Mouse (Mus musculus) embryonic facial prominence, embryonic 11.5 days (tissue): ENCODE measurements at regions not wholly inside any gene's neighbourhood (a gene's known extent, or its start where the extent isn't known, plus 50 kb on each side); places are given as distances from the start of the nearest gene placed in this dataset.

Source experiments
- ATAC-seq: fragments of 200-750 bp; cut with Nextera tagmentation; replicated peaks from 2 replicates; pipeline ENCODE4 v1.8.0; 2017; ENCODE audit warnings: low read depth; ENCODE audit not compliant: insufficient number of reproducible peaks, low FRiP score, low TSS enrichment
- DNase-seq: peaks from one replicate; pipeline ENCODE4 v3.0.0-alpha.2; 2015; ENCODE audit warnings: low spot score
- H3K27ac ChIP-seq: fragments of 300-500 bp; sonication (generic); replicated peaks from 2 replicates; pipeline ENCODE4 v1.5.1; 2014; ENCODE audit warnings: mild to moderate bottlenecking, low read depth, low read length, control low read depth
- H3K27me3 ChIP-seq: fragments of 300-500 bp; sonication (generic); 2 replicates; pipeline ENCODE4 v1.6.1; 2014; ENCODE audit warnings: mild to moderate bottlenecking, low read length, moderate library complexity, mixed read lengths; ENCODE audit not compliant: control insufficient read depth, insufficient read depth
- H3K36me3 ChIP-seq: fragments of 300-500 bp; sonication (generic); replicated peaks from 2 replicates; pipeline ENCODE4 v1.6.1; 2014; ENCODE audit warnings: low read depth, mild to moderate bottlenecking, low read length, moderate library complexity, mixed read lengths; ENCODE audit not compliant: control insufficient read depth, insufficient read depth
- H3K4me1 ChIP-seq: fragments of 300-500 bp; sonication (generic); 2 replicates; pipeline ENCODE4 v1.6.1; 2014; ENCODE audit warnings: low read length, mixed read lengths; ENCODE audit not compliant: control insufficient read depth, insufficient read depth
- H3K4me2 ChIP-seq: fragments of 300-500 bp; sonication (generic); 2 replicates; pipeline ENCODE4 v1.6.1; 2014; ENCODE audit warnings: low read depth, mild to moderate bottlenecking, control low read depth, low read length, moderate library complexity
- H3K4me3 ChIP-seq: fragments of 300-500 bp; sonication (generic); 2 replicates; pipeline ENCODE4 v1.5.1; 2014; ENCODE audit warnings: low read depth, low read length, control low read depth
- H3K9ac ChIP-seq: fragments of 300-500 bp; sonication (generic); replicated peaks from 2 replicates; pipeline ENCODE4 v1.6.1; 2014; ENCODE audit warnings: mild to moderate bottlenecking, control low read depth, low read length
- H3K9me3 ChIP-seq: fragments of 300-500 bp; sonication (generic); replicated peaks from 2 replicates; pipeline ENCODE4 v1.6.1; 2016; ENCODE audit warnings: mild to moderate bottlenecking, low read length, inconsistent platforms, mixed read lengths; ENCODE audit not compliant: control insufficient read depth
- WGBS: fragments of 180-500 bp; shearing (Covaris S2); extraction: QIAGEN DNeasy Blood & Tissue Kit; methylation state at CpG from one replicate; pipeline ENCODE4 v1.1.7; 2014; 5-methylcytosine and 5-hydroxymethylcytosine counted together

DNA sequence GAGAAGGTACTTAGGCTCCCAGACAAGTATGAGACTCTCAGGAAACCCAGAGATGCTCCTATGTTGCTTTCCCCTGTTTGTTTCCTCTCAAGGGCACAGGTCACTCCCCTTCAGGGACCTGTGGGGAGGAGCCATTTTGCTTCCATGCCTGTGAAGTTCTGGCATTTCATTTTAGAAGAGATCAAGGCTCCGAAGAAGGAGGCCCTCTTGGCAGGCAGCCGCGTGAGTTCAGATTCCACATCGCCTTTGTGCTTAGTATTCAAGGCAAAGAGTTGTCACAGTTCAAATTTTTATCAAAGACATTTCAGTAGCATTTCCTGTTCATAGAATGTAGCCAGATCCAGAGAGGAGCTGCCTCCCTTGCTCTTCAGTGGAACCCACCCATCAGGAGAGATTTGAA lies 189.8 kb upstream of the Pik3r1 start:
- H3K4me1 ChIP-seq, result no peaks in the 10 kb centered on the region
- ATAC-seq (no peak), DNase-seq (no peak)
- H3K9ac ChIP-seq, result no peak overlapping the region
- WGBS, result 84% methylated on average over 4 of the region's 4 CpGs
- H3K27me3 ChIP-seq, result no peaks in the 10 kb centered on the region
- no peaks in the 10 kb centered on the region for H3K36me3 ChIP-seq
- no peak overlapping the region for H3K4me3 ChIP-seq
- H3K4me2 ChIP-seq, result no peak overlapping the region
- H3K9me3 ChIP-seq, result no peaks in the 10 kb centered on the region
- H3K27ac ChIP-seq, result no peak overlapping the region

DNA sequence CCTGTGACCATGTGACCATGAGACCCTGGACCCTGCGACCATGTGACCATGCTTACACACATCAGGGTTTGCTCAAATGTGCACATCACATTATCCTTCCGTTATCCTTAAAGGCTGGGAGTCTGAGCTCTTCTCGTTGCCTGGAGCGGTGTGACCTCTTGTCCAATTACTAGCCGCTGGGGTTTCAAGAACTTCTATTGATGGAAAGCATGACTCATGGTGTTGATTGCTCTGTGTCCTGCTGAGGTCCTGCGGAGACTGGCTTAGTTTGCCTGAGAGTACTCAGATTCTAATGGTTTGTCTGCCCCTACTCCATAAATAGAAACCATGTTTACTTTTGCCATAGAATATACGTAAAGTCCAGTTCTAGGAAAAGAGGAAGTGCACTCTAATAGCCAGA lies 197.5 kb upstream of the Pik3r1 start:
- H3K36me3 ChIP-seq, result no peaks in the 10 kb centered on the region
- DNase-seq, result no peak
- H3K27ac ChIP-seq, result no peak overlapping the region
- ATAC-seq, result no peak
- whole genome bisulfite sequencing, result 66% methylated on average over 7 of the region's 7 CpGs
- no peaks in the 10 kb centered on the region for H3K9me3 ChIP-seq
- H3K4me2 ChIP-seq, result no peak overlapping the region
- H3K27me3 ChIP-seq, result no peaks in the 10 kb centered on the region
- H3K4me3 ChIP-seq, result no peak overlapping the region
- H3K9ac ChIP-seq, result no peak overlapping the region
- no peaks in the 10 kb centered on the region for H3K4me1 ChIP-seq

DNA sequence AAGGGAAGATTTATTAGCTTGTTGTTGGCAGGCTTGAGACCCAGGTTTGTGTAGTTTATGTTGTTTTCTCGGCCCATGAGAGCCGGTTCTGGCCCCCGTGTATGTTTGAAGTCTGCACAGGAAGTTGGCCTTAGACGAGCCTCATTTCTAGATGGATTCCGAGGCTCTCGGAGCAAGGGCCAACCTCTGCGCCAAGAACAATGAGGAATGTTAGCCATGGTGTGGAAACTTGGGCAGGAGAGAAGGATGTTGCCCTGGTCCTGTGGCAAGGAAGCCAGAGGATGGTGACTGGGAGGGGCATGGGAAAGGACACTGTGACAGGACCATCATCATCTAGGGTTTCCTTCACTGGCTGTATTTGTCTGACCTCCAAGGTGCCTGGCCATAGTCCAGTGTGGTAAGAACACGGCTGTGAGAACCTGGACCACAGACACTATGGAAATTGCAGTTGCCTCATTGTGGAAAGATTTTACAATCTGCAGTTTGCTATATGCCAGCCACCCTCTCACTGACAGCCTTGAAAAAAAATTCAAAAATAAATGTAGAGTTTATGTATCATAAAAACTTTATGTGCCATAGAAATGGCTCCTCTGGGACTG lies 198.9 kb upstream of the Pik3r1 start:
- ATAC-seq, result no peak
- Histone ChIP-seq H3K4me1 (no peaks in the 10 kb centered on the region), H3K4me3 (no peak overlapping the region), H3K4me2 (no peak overlapping the region), H3K9me3 (no peaks in the 10 kb centered on the region), H3K27me3 (no peaks in the 10 kb centered on the region), H3K9ac (no peak overlapping the region), H3K27ac (no peak overlapping the region), H3K36me3 (no peaks in the 10 kb centered on the region)
- WGBS, result 85% methylated on average over 8 of the region's 8 CpGs
- DNase-seq, result no peak

DNA sequence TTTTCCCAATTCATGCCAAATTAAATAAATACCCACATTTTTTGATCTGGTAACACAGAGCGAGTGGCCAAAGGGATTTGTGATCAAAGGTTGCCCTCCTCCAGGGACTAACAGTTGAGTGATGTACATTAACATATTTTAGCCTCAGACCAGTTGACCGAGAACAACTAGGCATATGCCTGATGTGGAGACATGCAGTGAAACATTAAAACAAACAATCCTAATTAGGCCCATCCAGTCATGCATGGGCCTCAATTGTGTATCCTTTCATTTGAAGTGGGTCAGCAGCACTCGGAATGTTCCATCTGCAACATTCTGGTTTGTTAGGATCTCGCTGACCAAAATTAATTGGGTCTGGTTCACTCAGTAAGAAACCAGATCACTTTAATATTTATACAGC lies 199.4 kb upstream of the Pik3r1 start:
- no peaks in the 10 kb centered on the region for H3K36me3 ChIP-seq
- WGBS, result 65% methylated on average over 4 of the region's 4 CpGs
- no peak overlapping the region for H3K4me2 ChIP-seq
- H3K27me3 ChIP-seq, result no peaks in the 10 kb centered on the region
- H3K9ac ChIP-seq, result no peak overlapping the region
- ATAC-seq (no peak), DNase-seq (peak; percentile 7)
- no peak overlapping the region for H3K27ac ChIP-seq
- no peak overlapping the region for H3K4me3 ChIP-seq
- no peaks in the 10 kb centered on the region for H3K9me3 ChIP-seq
- H3K4me1 ChIP-seq, result no peaks in the 10 kb centered on the region

DNA sequence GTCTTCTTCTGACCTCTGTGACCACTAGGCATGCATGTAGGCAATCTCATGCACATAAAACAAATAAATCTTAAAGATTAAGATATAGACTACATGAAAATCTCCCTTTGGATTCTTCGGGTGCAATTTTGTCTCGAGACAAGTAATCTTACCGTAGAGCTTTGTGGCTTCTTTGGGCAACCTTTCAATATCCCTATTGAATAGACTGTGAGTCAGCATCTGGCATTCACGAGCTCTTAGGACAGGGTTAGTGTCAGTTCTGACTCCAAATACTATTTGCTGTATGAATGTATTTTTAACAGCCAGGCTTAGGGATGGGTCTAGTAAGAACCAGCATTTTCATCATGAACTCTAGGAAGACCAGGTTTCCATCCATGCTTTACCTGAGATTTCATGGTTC lies 208.7 kb upstream of the Pik3r1 start:
- no peak for DNase-seq
- ATAC-seq, result no peak
- Histone ChIP-seq H3K4me1 (no peaks in the 10 kb centered on the region), H3K27me3 (no peaks in the 10 kb centered on the region), H3K36me3 (no peaks in the 10 kb centered on the region), H3K4me3 (no peak overlapping the region), H3K9me3 (no peaks in the 10 kb centered on the region), H3K4me2 (no peak overlapping the region), H3K27ac (no peak overlapping the region), H3K9ac (no peak overlapping the region)
- 87% methylated on average over 4 of the region's 4 CpGs for WGBS

DNA sequence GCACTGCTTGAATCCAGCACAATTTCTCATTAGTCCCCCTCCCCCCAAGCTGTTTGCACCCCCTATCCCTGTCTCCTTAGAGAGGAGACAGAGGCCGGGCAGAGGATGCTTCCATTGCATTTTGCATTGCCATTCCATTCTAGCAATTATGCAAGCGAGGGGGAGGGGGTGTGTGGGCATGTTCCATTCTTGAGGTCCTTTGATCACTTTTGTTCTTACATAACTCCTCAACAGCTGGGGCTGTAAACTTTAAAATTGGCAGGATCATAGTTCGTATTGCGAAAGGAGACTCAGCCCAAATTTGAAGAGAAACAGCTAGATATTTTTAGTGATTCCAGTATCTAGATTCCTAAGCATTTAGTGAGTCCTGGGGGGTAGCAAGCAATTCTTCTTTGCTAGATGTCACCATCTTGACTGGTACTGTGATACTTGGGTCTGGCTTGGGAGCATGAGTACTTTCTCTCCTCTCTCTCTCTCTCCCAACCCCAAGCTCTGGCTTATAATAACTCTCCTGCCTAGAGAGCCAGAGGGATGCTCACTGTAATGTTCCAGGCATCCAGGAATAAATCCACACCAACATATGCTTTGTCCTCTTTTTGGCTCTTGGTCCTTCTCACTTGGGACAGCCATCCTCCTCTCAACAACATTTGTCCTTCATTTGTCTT lies 212.3 kb upstream of the Pik3r1 start:
- H3K9ac ChIP-seq, result no peak overlapping the region
- WGBS, result 71% methylated on average over 4 of the region's 4 CpGs
- no peak overlapping the region for H3K27ac ChIP-seq
- no peaks in the 10 kb centered on the region for H3K27me3 ChIP-seq
- DNase-seq, result no peak
- H3K4me1 ChIP-seq, result no peaks in the 10 kb centered on the region
- H3K36me3 ChIP-seq, result no peaks in the 10 kb centered on the region
- no peak overlapping the region for H3K4me2 ChIP-seq
- no peaks in the 10 kb centered on the region for H3K9me3 ChIP-seq
- no peak overlapping the region for H3K4me3 ChIP-seq
- no peak for ATAC-seq

DNA sequence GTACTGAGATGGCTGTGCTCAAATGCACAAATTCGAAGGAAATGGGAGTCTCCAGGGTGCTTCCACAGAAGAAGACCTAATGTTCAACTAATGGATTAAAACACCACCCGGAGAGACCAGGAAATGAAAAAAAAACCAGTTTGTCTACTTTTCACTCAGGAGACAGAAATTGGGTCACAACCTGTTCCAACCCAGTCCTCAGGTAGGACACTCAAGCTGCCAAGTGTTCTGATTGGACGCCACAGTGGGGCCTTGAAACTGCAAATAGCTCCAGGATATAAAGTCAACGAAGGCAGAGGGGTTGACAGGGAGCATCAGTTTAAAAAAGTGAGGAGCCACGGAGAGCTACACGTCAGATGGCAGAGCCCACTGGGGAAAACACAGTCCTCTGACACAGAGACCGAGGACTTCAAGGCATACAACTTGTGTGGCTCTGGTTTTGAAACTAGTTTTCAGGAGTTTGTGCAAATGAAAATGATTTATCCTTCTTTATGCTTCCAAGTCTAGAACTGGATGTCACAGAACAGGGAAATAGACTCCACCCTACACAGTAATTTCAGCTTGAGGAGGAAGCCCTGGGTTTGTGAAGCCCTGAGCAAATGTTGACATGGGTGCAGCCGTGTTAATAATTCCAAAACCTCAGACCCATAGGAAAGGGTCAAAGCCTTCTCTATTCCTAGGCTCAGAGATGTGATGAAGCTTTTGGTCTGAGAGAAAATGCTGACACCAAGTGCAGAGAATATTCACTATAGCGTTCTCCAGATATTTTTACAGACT lies 220.8 kb upstream of the Pik3r1 start:
- no peaks in the 10 kb centered on the region for H3K27me3 ChIP-seq
- no peak overlapping the region for H3K4me3 ChIP-seq
- H3K9ac ChIP-seq, result no peak overlapping the region
- DNase-seq, result no peak
- no peak for ATAC-seq
- no peak overlapping the region for H3K27ac ChIP-seq
- WGBS, result 79% methylated on average over 9 of the region's 9 CpGs
- H3K36me3 ChIP-seq, result no peaks in the 10 kb centered on the region
- H3K4me2 ChIP-seq, result no peak overlapping the region
- no peaks in the 10 kb centered on the region for H3K9me3 ChIP-seq
- H3K4me1 ChIP-seq, result no peaks in the 10 kb centered on the region

DNA sequence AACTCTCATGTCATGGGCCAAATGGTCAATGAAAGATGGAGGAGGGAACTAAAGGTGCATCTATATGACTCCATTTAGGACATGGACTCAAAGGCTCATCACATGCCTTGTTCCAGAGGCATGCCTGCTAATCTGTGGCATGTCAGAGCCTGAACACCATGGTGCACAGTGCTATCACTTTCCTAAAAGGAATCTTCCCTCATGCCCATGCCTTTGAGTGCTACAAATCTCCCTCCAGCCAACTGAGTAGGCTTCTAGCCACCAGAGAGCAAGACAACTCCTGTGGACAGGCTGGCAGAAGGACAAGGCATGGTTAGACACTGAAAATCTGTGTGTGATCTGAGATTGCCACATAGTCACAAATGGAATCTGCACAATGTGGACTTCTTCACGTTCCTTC lies 223.7 kb upstream of the Pik3r1 start:
- H3K36me3 ChIP-seq, result no peaks in the 10 kb centered on the region

More for the DNA sequence above, 223.7 kb upstream of the Pik3r1 start:
- no peaks in the 10 kb centered on the region for H3K9me3 ChIP-seq
- H3K4me2 ChIP-seq, result no peak overlapping the region
- H3K27me3 ChIP-seq, result no peaks in the 10 kb centered on the region
- H3K9ac ChIP-seq, result no peak overlapping the region
- no peak overlapping the region for H3K27ac ChIP-seq
- H3K4me3 ChIP-seq, result no peak overlapping the region
- WGBS, result 97% methylated on average over 1 of the region's 1 CpGs
- ATAC-seq, result no peak
- no peak for DNase-seq
- no peaks in the 10 kb centered on the region for H3K4me1 ChIP-seq
